Mouse (Mus musculus) neural tube, embryonic 12.5 days (tissue): ENCODE data around the gene Col25a1. TPM values are rescaled to one million over a fixed set of nuclear protein-coding genes. Genes with fewer than 3 reads are reported as not detected.
A peak's percentile ranks its signal among the peaks of the same experiment; 100 is the strongest.

Experiments used
- ATAC-seq: fragments of 200-750 bp; cut with Nextera tagmentation; 2 replicates; pipeline ENCODE4 v1.8.0; 2017; ENCODE audit warnings: low read depth, mild to moderate bottlenecking, moderate TSS enrichment, moderate library complexity; ENCODE audit not compliant: low FRiP score
- H3K27ac ChIP-seq: fragments of 300-500 bp; sonication (generic); 2 replicates; pipeline ENCODE4 v1.5.1; 2016
- H3K27me3 ChIP-seq: fragments of 300-500 bp; sonication (generic); replicated peaks from 2 replicates; pipeline ENCODE4 v1.6.1; 2016; ENCODE audit warnings: mild to moderate bottlenecking
- H3K36me3 ChIP-seq: fragments of 300-500 bp; sonication (generic); 2 replicates; pipeline ENCODE4 v1.6.1; 2016; ENCODE audit warnings: mild to moderate bottlenecking
- H3K4me1 ChIP-seq: fragments of 300-500 bp; sonication (generic); 2 replicates; pipeline ENCODE4 v1.6.1; 2016
- H3K4me2 ChIP-seq: fragments of 300-500 bp; sonication (generic); replicated peaks from 2 replicates; pipeline ENCODE4 v1.6.1; 2016; ENCODE audit warnings: mild to moderate bottlenecking
- H3K4me3 ChIP-seq: fragments of 300-500 bp; sonication (generic); 2 replicates; pipeline ENCODE4 v1.5.1; 2016
- H3K9ac ChIP-seq: fragments of 300-500 bp; sonication (generic); 2 replicates; pipeline ENCODE4 v1.6.1; 2016; ENCODE audit warnings: mild to moderate bottlenecking
- H3K9me3 ChIP-seq: fragments of 300-500 bp; sonication (generic); 2 replicates; pipeline ENCODE4 v1.6.1; 2016; ENCODE audit warnings: mild to moderate bottlenecking
- WGBS: fragments of 180-500 bp; shearing (Covaris S2); methylation state at CpG from one replicate; pipeline ENCODE4 v1.1.7; 2016; 5-methylcytosine and 5-hydroxymethylcytosine counted together
- polyA plus RNA-seq: library from polyadenylated mRNA; unstranded; fragments of >200 nt; fragmentation: Nextera tagmentation; extraction: Ambion mirVana; gene quantifications from 2 replicates; pipeline ENCODE4 v1.2.1, GENCODE M21; 2016

The Col25a1 gene
- polyA plus RNA-seq, 1 experiment from 2014 or later: 5.4 TPM

- WGBS: 63% methylated on average over 7 of the region's 7 CpGs
These were observed 241.8 kb downstream of the Col25a1 start for GRCm38 (mm10) chr3:130373145-130373544.

GRCm38 (mm10) chr3:130374620-130375341 lies 243.5 kb downstream of the Col25a1 start:
- no peaks in the 10 kb centered on the region for H3K27me3 ChIP-seq
- WGBS: 88% methylated on average over 3 of the region's 3 CpGs
- H3K9me3 ChIP-seq: no peaks in the 10 kb centered on the region
- no peak overlapping the region for H3K4me3 ChIP-seq
- H3K4me2 ChIP-seq: no peak overlapping the region
- no peak overlapping the region for H3K27ac ChIP-seq
- no peaks in the 10 kb centered on the region for H3K36me3 ChIP-seq
- no peak overlapping the region for H3K9ac ChIP-seq
- H3K4me1 ChIP-seq: no peaks in the 10 kb centered on the region
- ATAC-seq: no peak

More at GRCm38 (mm10) chr3:130373145-130373544, 241.8 kb downstream of the Col25a1 start:
- no peak for ATAC-seq
- no peaks in the 10 kb centered on the region for H3K36me3 ChIP-seq
- H3K27ac ChIP-seq: no peak overlapping the region
- H3K9me3 ChIP-seq: no peaks in the 10 kb centered on the region
- no peak overlapping the region for H3K4me2 ChIP-seq
- no peaks in the 10 kb centered on the region for H3K27me3 ChIP-seq
- no peak overlapping the region for H3K9ac ChIP-seq
- H3K4me3 ChIP-seq: no peak overlapping the region
- H3K4me1 ChIP-seq: no peaks in the 10 kb centered on the region

- H3K9ac ChIP-seq: no peak overlapping the region
- H3K4me1 ChIP-seq: no peaks in the 10 kb centered on the region
- H3K27me3 ChIP-seq: no peaks in the 10 kb centered on the region
- no peak overlapping the region for H3K27ac ChIP-seq
- no peak overlapping the region for H3K4me3 ChIP-seq
- no peaks in the 10 kb centered on the region for H3K9me3 ChIP-seq
- 95% methylated on average over 5 of the region's 5 CpGs for WGBS
- no peaks in the 10 kb centered on the region for H3K36me3 ChIP-seq
- no peak for ATAC-seq
- no peak overlapping the region for H3K4me2 ChIP-seq
These were observed 246.5 kb downstream of the Col25a1 start for GRCm38 (mm10) chr3:130377786-130378185.

GRCm38 (mm10) chr3:130378626-130379025 lies 247.3 kb downstream of the Col25a1 start:
- no peak overlapping the region for H3K4me3 ChIP-seq
- H3K27me3 ChIP-seq: no peaks in the 10 kb centered on the region
- no peak for ATAC-seq
- H3K27ac ChIP-seq: no peak overlapping the region
- 52% methylated on average over 9 of the region's 9 CpGs for WGBS
- H3K9ac ChIP-seq: no peak overlapping the region
- no peak overlapping the region for H3K4me2 ChIP-seq
- no peaks in the 10 kb centered on the region for H3K9me3 ChIP-seq
- H3K36me3 ChIP-seq: no peaks in the 10 kb centered on the region
- H3K4me1 ChIP-seq: no peaks in the 10 kb centered on the region

GRCm38 (mm10) chr3:130380299-130380845 lies 249.1 kb downstream of the Col25a1 start:
- Histone ChIP-seq H3K4me1 (no peaks in the 10 kb centered on the region), H3K27me3 (no peaks in the 10 kb centered on the region), H3K4me2 (no peak overlapping the region), H3K36me3 (no peaks in the 10 kb centered on the region), H3K27ac (no peak overlapping the region), H3K9ac (no peak overlapping the region), H3K4me3 (no peak overlapping the region), H3K9me3 (no peaks in the 10 kb centered on the region)
- ATAC-seq: no peak
- WGBS: 76% methylated on average over 5 of the region's 5 CpGs

- Histone ChIP-seq H3K27me3 (no peaks in the 10 kb centered on the region), H3K4me3 (no peak overlapping the region), H3K4me2 (no peak overlapping the region), H3K9me3 (no peaks in the 10 kb centered on the region), H3K4me1 (no peaks in the 10 kb centered on the region), H3K9ac (no peak overlapping the region), H3K27ac (no peak overlapping the region), H3K36me3 (no peaks in the 10 kb centered on the region)
- no peak for ATAC-seq
- 91% methylated on average over 5 of the region's 5 CpGs for WGBS
These were observed 250.4 kb downstream of the Col25a1 start for GRCm38 (mm10) chr3:130381691-130382090.

- 15% methylated on average over 4 of the region's 4 CpGs for WGBS
These were observed 254.6 kb downstream of the Col25a1 start for GRCm38 (mm10) chr3:130385856-130386255.

GRCm38 (mm10) chr3:130387156-130387555 lies 255.9 kb downstream of the Col25a1 start:
- Histone ChIP-seq H3K27ac (no peak overlapping the region), H3K4me1 (no peaks in the 10 kb centered on the region), H3K4me2 (no peak overlapping the region), H3K9me3 (no peaks in the 10 kb centered on the region), H3K9ac (no peak overlapping the region), H3K36me3 (no peaks in the 10 kb centered on the region), H3K27me3 (peaks cover 14% of the 10 kb centered on the region; the same call in 1 of the 2 replicates), H3K4me3 (no peak overlapping the region)
- 69% methylated on average over 4 of the region's 4 CpGs for WGBS
- no peak for ATAC-seq

More at GRCm38 (mm10) chr3:130385856-130386255, 254.6 kb downstream of the Col25a1 start:
- H3K9me3 ChIP-seq: no peaks in the 10 kb centered on the region
- no peak overlapping the region for H3K27ac ChIP-seq
- peak; percentile 82 for ATAC-seq
- H3K36me3 ChIP-seq: no peaks in the 10 kb centered on the region
- no peak overlapping the region for H3K4me2 ChIP-seq
- no peaks in the 10 kb centered on the region for H3K4me1 ChIP-seq
- peaks cover 11% of the 10 kb centered on the region; the same call in 1 of the 2 replicates for H3K27me3 ChIP-seq
- no peak overlapping the region for H3K4me3 ChIP-seq
- no peak overlapping the region for H3K9ac ChIP-seq

GRCm38 (mm10) chr3:130389261-130389975 lies 258.1 kb downstream of the Col25a1 start:
- no peaks in the 10 kb centered on the region for H3K4me1 ChIP-seq
- peaks cover 14% of the 10 kb centered on the region; the same call in 1 of the 2 replicates for H3K27me3 ChIP-seq
- no peak overlapping the region for H3K4me3 ChIP-seq
- 77% methylated on average over 14 of the region's 14 CpGs for WGBS
- H3K9ac ChIP-seq: no peak overlapping the region
- H3K36me3 ChIP-seq: no peaks in the 10 kb centered on the region
- no peak overlapping the region for H3K4me2 ChIP-seq
- ATAC-seq: no peak
- no peak overlapping the region for H3K27ac ChIP-seq
- no peaks in the 10 kb centered on the region for H3K9me3 ChIP-seq

GRCm38 (mm10) chr3:130396636-130397035 lies 265.3 kb downstream of the Col25a1 start:
- Histone ChIP-seq H3K27ac (no peak overlapping the region), H3K4me1 (peaks cover 5% of the 10 kb centered on the region), H3K9ac (no peak overlapping the region), H3K9me3 (no peaks in the 10 kb centered on the region), H3K4me3 (no peak overlapping the region), H3K27me3 (peaks cover 30% of the 10 kb centered on the region), H3K36me3 (no peaks in the 10 kb centered on the region), H3K4me2 (no peak overlapping the region)
- no peak for ATAC-seq

- no peak overlapping the region for H3K4me2 ChIP-seq
- no peak overlapping the region for H3K9ac ChIP-seq
- H3K27me3 ChIP-seq: peaks cover 39% of the 10 kb centered on the region
- WGBS: 43% methylated on average over 13 of the region's 13 CpGs
- no peak overlapping the region for H3K4me3 ChIP-seq
- H3K27ac ChIP-seq: no peak overlapping the region
- ATAC-seq: peak; percentile 60
- H3K36me3 ChIP-seq: no peaks in the 10 kb centered on the region
- H3K9me3 ChIP-seq: no peaks in the 10 kb centered on the region
- peaks cover 16% of the 10 kb centered on the region for H3K4me1 ChIP-seq
These were observed 269.6 kb downstream of the Col25a1 start for GRCm38 (mm10) chr3:130400716-130401559.

GRCm38 (mm10) chr3:130401560-130401852 lies 270.2 kb downstream of the Col25a1 start:
- peak; percentile 62 for ATAC-seq
- Histone ChIP-seq H3K4me1 (peaks cover 16% of the 10 kb centered on the region), H3K9ac (no peak overlapping the region), H3K9me3 (no peaks in the 10 kb centered on the region), H3K4me2 (no peak overlapping the region), H3K27ac (no peak overlapping the region), H3K36me3 (no peaks in the 10 kb centered on the region), H3K27me3 (peaks cover 39% of the 10 kb centered on the region), H3K4me3 (no peak overlapping the region)
- WGBS: 32% methylated on average over 1 of the region's 1 CpGs
